Mouse (Mus musculus) lung, embryonic 14.5 days (tissue): ENCODE data around the gene Tjap1. TPM values are rescaled to one million over a fixed set of nuclear protein-coding genes. Genes with fewer than 3 reads are reported as not detected.

Source experiments
- ATAC-seq: fragments of 200-750 bp; cut with Nextera tagmentation; 2 replicates; pipeline ENCODE4 v1.8.0; 2017; ENCODE audit warnings: mild to moderate bottlenecking, moderate TSS enrichment, moderate library complexity; ENCODE audit not compliant: insufficient read depth
- DNase-seq: peaks from one replicate; pipeline ENCODE4 v3.0.0-alpha.2; 2015
- H3K27ac ChIP-seq: fragments of 300-500 bp; sonication (generic); 2 replicates; pipeline ENCODE4 v1.5.1; 2014; ENCODE audit warnings: low read depth, mild to moderate bottlenecking, moderate library complexity
- H3K27me3 ChIP-seq: fragments of 300-500 bp; sonication (generic); 2 replicates; pipeline ENCODE4 v1.6.1; 2014; ENCODE audit warnings: low read length, control low read depth; ENCODE audit not compliant: insufficient read depth
- H3K36me3 ChIP-seq: fragments of 300-500 bp; sonication (generic); 2 replicates; pipeline ENCODE4 v1.6.1; 2014; ENCODE audit warnings: control low read depth; ENCODE audit not compliant: insufficient read depth
- H3K4me1 ChIP-seq: fragments of 300-500 bp; sonication (generic); 2 replicates; pipeline ENCODE4 v1.6.1; 2014; ENCODE audit warnings: antibody characterized with exemption, control low read depth; ENCODE audit not compliant: insufficient read depth
- H3K4me2 ChIP-seq: fragments of 300-500 bp; sonication (generic); 2 replicates; pipeline ENCODE4 v1.6.1; 2014; ENCODE audit warnings: mild to moderate bottlenecking
- H3K4me3 ChIP-seq: fragments of 300-500 bp; sonication (generic); 2 replicates; pipeline ENCODE4 v1.5.1; 2014; ENCODE audit warnings: low read depth, low read length
- H3K9ac ChIP-seq: fragments of 300-500 bp; sonication (generic); 2 replicates; pipeline ENCODE4 v1.6.1; 2014
- H3K9me3 ChIP-seq: fragments of 300-500 bp; sonication (generic); 2 replicates; pipeline ENCODE4 v1.6.1; 2016; ENCODE audit warnings: low read depth, low read length, control low read depth
- CTCF ChIP-seq: IDR thresholded peaks from 2 replicates; pipeline ENCODE4 v1.5.1; 2016; ENCODE audit warnings: antibody characterized with exemption, low read depth
- WGBS: fragments of 180-500 bp; shearing (Covaris S2); extraction: QIAGEN DNeasy Blood & Tissue Kit; methylation state at CpG from one replicate; pipeline ENCODE4 v1.1.7; 2014; 5-methylcytosine and 5-hydroxymethylcytosine counted together
- polyA plus RNA-seq: library from polyadenylated mRNA; unstranded; fragments of >200 nt; fragmentation: Nextera tagmentation; extraction: Ambion mirVana; gene quantifications from 2 replicates; pipeline ENCODE4 v1.2.1, GENCODE M21; 2014

Gene Tjap1
- polyA plus RNA-seq, 1 experiment from 2014 or later = 43.2 TPM

GRCm38 (mm10) chr17:46274465-46274864 lies 8.4 kb downstream of the Tjap1 start:
- no peaks in the 10 kb centered on the region for H3K9me3 ChIP-seq
- no peak overlapping the region for H3K4me2 ChIP-seq
- H3K27ac ChIP-seq = no peak overlapping the region
- ATAC-seq = no peak
- no peaks in the 10 kb centered on the region for H3K27me3 ChIP-seq
- TF ChIP-seq CTCF = no peak
- peaks cover 77% of the 10 kb centered on the region for H3K36me3 ChIP-seq
- WGBS = 65% methylated on average over 6 of the region's 6 CpGs
- DNase-seq = no peak
- H3K4me1 ChIP-seq = no peaks in the 10 kb centered on the region
- H3K4me3 ChIP-seq = no peak overlapping the region
- no peak overlapping the region for H3K9ac ChIP-seq

- Histone ChIP-seq H3K36me3 (peaks cover 75% of the 10 kb centered on the region), H3K4me3 (no peak overlapping the region), H3K9ac (no peak overlapping the region), H3K4me1 (no peaks in the 10 kb centered on the region), H3K27ac (no peak overlapping the region), H3K27me3 (no peaks in the 10 kb centered on the region), H3K4me2 (no peak overlapping the region), H3K9me3 (no peaks in the 10 kb centered on the region)
- DNase-seq (no peak), ATAC-seq (no peak)
- WGBS = 75% methylated on average over 1 of the region's 1 CpGs
- no peak for TF ChIP-seq CTCF
Measured at GRCm38 (mm10) chr17:46273803-46274236, 9.0 kb downstream of the Tjap1 start.

GRCm38 (mm10) chr17:46272675-46273074 lies 10.2 kb downstream of the Tjap1 start:
- Histone ChIP-seq H3K9ac (no peak overlapping the region), H3K4me3 (no peak overlapping the region), H3K27ac (no peak overlapping the region), H3K36me3 (peaks cover 73% of the 10 kb centered on the region), H3K4me1 (no peaks in the 10 kb centered on the region), H3K27me3 (no peaks in the 10 kb centered on the region), H3K4me2 (no peak overlapping the region), H3K9me3 (no peaks in the 10 kb centered on the region)
- ATAC-seq (no peak), DNase-seq (no peak)
- TF ChIP-seq CTCF = no peak
- 79% methylated on average over 5 of the region's 5 CpGs for whole genome bisulfite sequencing

GRCm38 (mm10) chr17:46272058-46272457 lies 10.8 kb downstream of the Tjap1 start:
- H3K9ac ChIP-seq = no peak overlapping the region
- H3K4me3 ChIP-seq = no peak overlapping the region
- H3K9me3 ChIP-seq = no peaks in the 10 kb centered on the region
- H3K27me3 ChIP-seq = no peaks in the 10 kb centered on the region
- no peak for ATAC-seq
- TF ChIP-seq CTCF = no peak
- H3K27ac ChIP-seq = no peak overlapping the region
- H3K4me1 ChIP-seq = no peaks in the 10 kb centered on the region
- 86% methylated on average over 2 of the region's 2 CpGs for WGBS
- no peak for DNase-seq
- H3K36me3 ChIP-seq = peaks cover 73% of the 10 kb centered on the region
- no peak overlapping the region for H3K4me2 ChIP-seq

- 72% methylated on average over 19 of the region's 19 CpGs for WGBS
- Histone ChIP-seq H3K9ac (peak overlapping the region; percentile 13; the same call in 1 of the 2 replicates), H3K27ac (no peak overlapping the region; the same call in 1 of the 2 replicates), H3K27me3 (no peaks in the 10 kb centered on the region), H3K4me3 (no peak overlapping the region), H3K4me1 (no peaks in the 10 kb centered on the region), H3K4me2 (no peak overlapping the region), H3K9me3 (no peaks in the 10 kb centered on the region), H3K36me3 (peaks cover 87% of the 10 kb centered on the region)
- TF ChIP-seq CTCF = no peak
- no peak for ATAC-seq
- no peak for DNase-seq
Measured at GRCm38 (mm10) chr17:46269771-46270534, 12.9 kb downstream of the Tjap1 start.

- Histone ChIP-seq H3K9ac (no peak overlapping the region), H3K4me1 (no peaks in the 10 kb centered on the region), H3K9me3 (no peaks in the 10 kb centered on the region), H3K27ac (no peak overlapping the region), H3K27me3 (no peaks in the 10 kb centered on the region), H3K4me3 (no peak overlapping the region), H3K4me2 (no peak overlapping the region), H3K36me3 (peaks cover 89% of the 10 kb centered on the region)
- no peak for ATAC-seq
- no peak for TF ChIP-seq CTCF
- no peak for DNase-seq
- whole genome bisulfite sequencing = 74% methylated on average over 10 of the region's 10 CpGs
Measured at GRCm38 (mm10) chr17:46268026-46268720, 14.7 kb downstream of the Tjap1 start.

GRCm38 (mm10) chr17:46267511-46267910 lies 15.3 kb downstream of the Tjap1 start:
- H3K9me3 ChIP-seq = no peaks in the 10 kb centered on the region
- H3K36me3 ChIP-seq = peaks cover 90% of the 10 kb centered on the region
- DNase-seq (no peak), ATAC-seq (no peak)
- no peak overlapping the region for H3K9ac ChIP-seq
- no peak overlapping the region for H3K4me2 ChIP-seq
- H3K4me3 ChIP-seq = no peak overlapping the region
- H3K27me3 ChIP-seq = no peaks in the 10 kb centered on the region
- no peak overlapping the region for H3K27ac ChIP-seq
- H3K4me1 ChIP-seq = no peaks in the 10 kb centered on the region
- WGBS = 82% methylated on average over 7 of the region's 7 CpGs
- TF ChIP-seq CTCF = no peak
